Mouse (Mus musculus) gastrocnemius, postnatal 14 days (tissue): Measurements from ENCODE around the gene Kifc5b. TPM values are rescaled to one million over a fixed set of nuclear protein-coding genes. Genes with fewer than 3 reads are reported as not detected.
"Not testable (repeated sequence)": the region's sequence is repeated elsewhere in the genome, so short reads cannot be mapped to it uniquely, and the experiment has no call there.

Source experiments
- DNase-seq: peaks from one replicate; pipeline ENCODE4 v3.0.0; 2021; ENCODE audit warnings: mixed read lengths
- intact Hi-C: fragments of 180-260 bp; cut with DNase I; formaldehyde crosslinking; loops from one replicate; pipeline ENCODE4 v1.15.1; 2025; ENCODE audit warnings: low total_unique reads
- total RNA-seq, 2 experiments: library from RNA; stranded (reverse); gene quantifications; 2 replicates each; pipeline ENCODE4 v1.2.3; 2021

Kifc5b gene
- total RNA-seq, 2 experiments from 2014 or later = 1.00 to 1.0 TPM

GRCm38 (mm10) chr17:26915248-26915647, 1.6 kb upstream of the Kifc5b start:
- intact Hi-C loops = no loop called here
- no peak for DNase-seq

DNA sequence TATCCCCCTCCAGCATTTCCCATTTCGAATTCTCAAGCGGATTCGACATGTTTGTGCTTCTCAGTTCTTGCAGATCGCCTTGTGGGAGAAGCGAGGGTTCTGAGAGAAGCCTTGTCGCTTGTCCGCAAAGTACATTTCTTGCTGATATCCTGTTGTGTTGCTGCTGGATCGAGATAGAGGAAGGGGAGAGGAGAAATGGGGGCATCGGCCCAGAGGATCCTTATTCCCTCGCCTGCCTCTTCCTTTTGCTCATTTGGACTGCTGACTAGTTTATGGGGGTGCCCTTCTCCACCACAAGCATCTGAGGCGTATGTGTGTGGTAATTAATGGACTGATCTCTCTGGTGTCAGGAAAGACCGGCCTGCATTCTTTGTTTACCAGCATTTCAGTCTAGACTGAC, 669 bp downstream of the Kifc5b start:
- DNase-seq, intact Hi-C loops: not testable (repeated sequence)

DNA sequence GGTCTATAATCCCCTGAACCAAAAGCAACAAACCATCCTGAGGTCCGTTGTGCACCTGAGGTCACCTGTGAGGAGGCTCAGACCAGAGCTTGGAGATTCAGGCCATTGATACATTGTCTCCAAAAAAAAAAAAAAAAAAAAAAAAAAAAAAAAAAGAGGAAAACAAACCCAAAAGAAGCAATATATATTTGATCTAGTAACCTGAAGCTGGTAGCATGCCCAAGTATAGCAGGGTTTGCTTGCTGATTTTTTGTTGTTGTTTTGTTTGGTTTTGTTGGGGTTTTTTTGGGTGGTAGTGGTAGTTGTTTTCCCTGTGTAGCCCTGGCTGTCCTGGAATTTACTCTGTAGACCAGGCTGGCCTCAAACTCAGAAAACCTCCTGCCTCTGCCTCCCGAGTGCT, 1.5 kb downstream of the Kifc5b start:
- no peak for DNase-seq
- intact Hi-C loops = no loop called here

GRCm38 (mm10) chr17:26919516-26919915, 2.6 kb downstream of the Kifc5b start:
- DNase-seq, intact Hi-C loops: not testable (repeated sequence)

GRCm38 (mm10) chr17:26922368-26922767, 5.5 kb downstream of the Kifc5b start:
- DNase-seq, intact Hi-C loops: not testable (repeated sequence)

GRCm38 (mm10) chr17:26925414-26925813, 8.5 kb downstream of the Kifc5b start:
- intact Hi-C loops = not testable (repeated sequence)

GRCm38 (mm10) chr17:26931795-26932194, 14.9 kb downstream of the Kifc5b start:
- intact Hi-C loops = not testable (repeated sequence)
- peak; percentile 56 for DNase-seq

More at GRCm38 (mm10) chr17:26925414-26925813, 8.5 kb downstream of the Kifc5b start:
- not testable (repeated sequence) for DNase-seq

GRCm38 (mm10) chr17:26932839-26933398, 16.0 kb downstream of the Kifc5b start, which contains the start of gene Phf1:
Gene Phf1 (plus strand): TSS chr17:26933052.
- intact Hi-C loops = no loop called here
- peak; percentile 97 for DNase-seq

DNA sequence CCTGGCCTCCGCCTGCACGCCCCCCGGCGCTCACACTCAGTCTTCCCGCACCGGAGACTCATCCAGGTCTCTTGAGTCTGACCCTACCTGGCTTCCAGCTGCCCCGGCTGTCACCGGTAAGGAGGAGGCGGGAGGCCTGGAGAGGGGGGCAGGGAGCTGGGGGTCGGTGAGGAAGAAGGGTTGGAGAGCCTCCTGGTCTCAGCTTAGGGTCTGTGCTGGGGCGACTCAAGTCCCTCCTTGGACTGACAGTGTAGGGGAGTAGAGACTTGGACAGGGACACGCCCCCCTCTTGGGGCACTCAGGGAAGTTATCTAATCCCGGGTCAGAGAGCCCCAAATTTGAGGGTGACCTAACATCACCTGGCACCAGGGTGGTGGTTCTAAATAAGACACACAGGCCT, 16.5 kb downstream of the Kifc5b start:
- no peak for DNase-seq
- intact Hi-C loops = no loop called here

DNA sequence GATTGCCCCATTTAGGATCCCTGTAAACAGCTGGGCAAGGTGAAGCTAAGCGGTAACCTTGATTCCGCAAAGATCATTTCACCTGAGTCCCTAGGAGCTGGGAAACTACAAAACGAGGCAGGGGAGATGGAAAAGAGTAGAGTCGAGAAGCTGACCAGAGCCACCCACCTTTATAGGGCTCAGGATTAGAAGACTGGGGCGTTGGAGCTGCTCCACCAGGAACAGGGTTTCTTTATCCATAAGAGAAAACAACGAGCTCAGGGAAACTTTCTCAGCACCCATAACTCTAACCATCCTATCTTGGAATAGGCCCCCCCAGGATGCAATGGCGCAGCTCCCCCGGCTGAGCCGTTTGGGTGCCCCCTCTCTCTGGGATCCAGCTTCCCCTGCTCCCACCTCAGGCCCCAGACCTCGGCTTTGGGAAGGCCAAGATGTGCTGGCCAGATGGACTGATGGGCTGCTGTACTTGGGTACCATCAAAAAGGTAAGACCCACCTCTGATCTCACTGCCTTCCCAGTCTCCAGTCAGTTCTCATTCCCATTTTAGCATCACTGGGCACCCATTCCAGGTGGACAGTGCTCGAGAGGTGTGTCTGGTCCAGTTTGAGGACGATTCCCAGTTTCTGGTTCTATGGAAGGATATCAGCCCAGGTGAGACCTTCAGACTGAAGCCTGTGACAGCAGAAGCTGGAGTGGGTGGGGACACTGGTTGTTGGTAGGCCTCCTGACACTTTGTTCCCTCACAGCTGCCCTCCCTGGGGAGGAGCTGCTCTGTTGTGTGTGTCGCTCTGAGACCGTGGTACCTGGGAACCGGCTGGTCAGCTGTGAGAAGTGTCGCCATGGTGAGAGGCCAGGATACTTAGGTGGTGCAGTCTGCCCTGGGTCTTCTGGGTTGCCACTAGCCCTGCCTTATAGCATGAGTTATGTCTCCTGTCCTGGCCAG, 17.3 kb downstream of the Kifc5b start:
- intact Hi-C loops = no loop called here
- no peak for DNase-seq

GRCm38 (mm10) chr17:26935027-26935426, 18.1 kb downstream of the Kifc5b start:
- no peak for DNase-seq
- intact Hi-C loops = no loop called here

- intact Hi-C loops = no loop called here
- DNase-seq = no peak
Measured at GRCm38 (mm10) chr17:26936453-26936852, 19.6 kb downstream of the Kifc5b start.

GRCm38 (mm10) chr17:26936921-26937695, 20.2 kb downstream of the Kifc5b start:
- intact Hi-C loops = no loop called here
- no peak for DNase-seq

DNA sequence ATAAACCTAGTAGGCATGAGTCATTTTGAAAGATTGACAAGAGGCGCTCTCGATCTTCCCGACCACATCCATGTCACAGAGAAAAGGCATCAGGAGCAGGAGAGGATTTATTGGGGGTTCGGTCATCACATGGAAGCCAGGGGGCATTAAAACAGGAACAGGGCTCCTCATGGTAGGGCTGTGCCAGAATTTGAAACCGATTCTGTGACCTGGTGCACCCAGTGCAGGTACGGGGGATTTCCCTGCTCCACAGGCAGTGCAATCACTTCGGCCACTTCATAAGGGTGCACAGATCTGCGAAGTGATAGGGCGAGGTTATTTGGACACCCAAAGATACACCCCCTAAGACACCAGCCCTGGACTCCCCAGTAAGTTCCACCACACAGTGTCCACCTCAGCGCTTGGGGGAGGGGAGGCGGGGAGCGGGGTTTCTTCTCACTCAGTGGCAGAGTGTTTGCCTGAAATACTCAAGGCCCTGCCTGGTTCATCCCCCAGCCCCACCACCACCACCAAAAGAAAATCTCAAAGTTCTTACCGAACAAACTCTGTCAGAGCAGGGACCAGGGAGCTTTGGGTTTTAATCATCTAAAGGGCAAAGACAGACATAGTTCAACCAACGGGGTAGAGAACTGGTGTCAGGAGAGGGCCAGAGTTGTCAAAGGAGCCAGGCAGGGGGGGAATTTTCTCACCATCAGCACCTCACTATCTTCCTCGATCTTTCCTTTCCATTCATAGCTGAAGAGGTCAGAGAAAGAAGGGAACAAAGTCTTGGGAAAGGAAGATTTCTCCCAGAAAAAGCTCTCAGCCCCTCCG, 21.2 kb downstream of the Kifc5b start:
- no peak for DNase-seq
- intact Hi-C loops = no loop called here

DNA sequence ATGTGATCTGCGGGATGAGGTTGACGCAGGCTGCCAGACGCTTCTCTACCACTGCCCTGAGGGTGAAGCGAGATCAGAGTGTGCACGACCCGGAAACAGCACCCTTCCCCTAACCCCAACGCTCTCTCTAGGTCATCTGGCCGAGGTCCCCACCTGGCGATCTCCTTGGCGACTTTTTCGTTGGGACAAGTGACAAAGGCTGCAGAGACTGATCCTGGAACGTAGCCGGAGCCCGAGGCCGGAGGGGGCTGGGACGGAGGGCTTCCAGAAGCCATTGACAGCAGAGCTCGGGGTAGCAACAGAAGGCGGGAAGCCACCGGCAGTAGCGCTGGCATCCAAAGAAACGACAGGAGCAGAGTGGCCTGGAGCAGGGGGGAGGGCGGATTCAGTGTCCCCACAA, 21.8 kb downstream of the Kifc5b start:
- DNase-seq = no peak
- intact Hi-C loops = no loop called here

GRCm38 (mm10) chr17:26939178-26939972, 22.5 kb downstream of the Kifc5b start, which contains the start of gene Cuta:
Gene Cuta (minus strand): TSS chr17:26939569.
- DNase-seq = peak; percentile 100
- intact Hi-C loops = no loop called here

- no peak for DNase-seq
- intact Hi-C loops = no loop called here
Measured at GRCm38 (mm10) chr17:26939973-26940300, 23.0 kb downstream of the Kifc5b start.

DNA sequence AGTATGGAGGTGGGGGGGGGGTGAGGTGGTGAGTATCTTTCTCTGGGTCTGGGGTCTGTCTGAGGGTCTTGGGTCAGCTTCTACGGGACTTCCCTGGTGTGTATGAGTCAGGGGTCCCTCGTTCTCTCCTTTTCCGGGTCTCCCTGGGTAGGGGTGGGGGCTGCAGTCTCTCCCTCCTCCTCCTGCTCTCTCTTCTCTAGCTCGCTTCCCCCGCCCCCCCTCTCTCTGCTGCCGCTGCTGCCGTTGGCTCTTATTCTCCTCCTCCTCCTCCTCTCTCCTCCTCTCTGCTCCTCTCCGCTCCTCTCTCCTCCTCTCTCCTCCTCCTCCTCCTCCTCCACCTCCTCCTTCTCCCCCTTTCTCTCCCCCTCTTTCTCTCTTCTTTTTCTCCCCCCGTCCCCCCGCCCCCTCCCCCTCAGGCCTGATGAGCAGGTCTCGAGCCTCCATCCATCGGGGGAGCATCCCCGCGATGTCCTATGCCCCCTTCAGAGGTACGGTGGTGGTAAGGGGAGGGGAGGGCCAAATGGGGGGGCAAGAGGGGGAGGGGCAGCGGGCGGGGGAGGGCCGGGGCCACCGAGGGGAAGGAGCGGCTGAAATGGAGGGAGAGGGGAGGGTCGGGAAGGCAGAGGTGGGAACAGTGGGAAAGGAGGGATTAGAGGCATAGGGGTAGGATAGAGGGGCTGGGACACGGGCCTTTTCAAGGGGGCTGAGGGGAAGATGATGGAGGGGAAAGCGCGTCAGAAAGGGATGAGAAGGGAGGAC, 24.3 kb downstream of the Kifc5b start, which contains the start of gene Syngap1:
Syngap1 (plus strand) TSS at position 223 of the 759 bp plus-strand sequence.
- DNase-seq = peak; percentile 68
- intact Hi-C loops = no loop called here
